Mouse (Mus musculus) neural tube, embryonic 14.5 days (tissue): ENCODE data around the gene Rin2. TPM values are rescaled to one million over a fixed set of nuclear protein-coding genes. Genes with fewer than 3 reads are reported as not detected.
A peak's percentile ranks its signal among the peaks of the same experiment; 100 is the strongest.
"Not testable (repeated sequence)": the region's sequence is repeated elsewhere in the genome, so short reads cannot be mapped to it uniquely, and the experiment has no call there.

ENCODE experiments used
- ATAC-seq: fragments of 200-750 bp; cut with Nextera tagmentation; 2 replicates; pipeline ENCODE4 v1.8.0; 2017; ENCODE audit warnings: low read depth, mild to moderate bottlenecking, moderate TSS enrichment, moderate library complexity
- H3K27ac ChIP-seq: fragments of 300-500 bp; sonication (generic); 2 replicates; pipeline ENCODE4 v1.5.1; 2014; ENCODE audit warnings: low read depth, mild to moderate bottlenecking, control low read depth, low read length, moderate library complexity, mixed read lengths
- H3K27me3 ChIP-seq: fragments of 300-500 bp; sonication (generic); 2 replicates; pipeline ENCODE4 v1.6.1; 2014; ENCODE audit warnings: low read length; ENCODE audit not compliant: control insufficient read depth, insufficient read depth
- H3K36me3 ChIP-seq: fragments of 300-500 bp; sonication (generic); 2 replicates; pipeline ENCODE4 v1.6.1; 2014; ENCODE audit warnings: low read length, mixed read lengths; ENCODE audit not compliant: control insufficient read depth, insufficient read depth
- H3K4me1 ChIP-seq: fragments of 300-500 bp; sonication (generic); 2 replicates; pipeline ENCODE4 v1.6.1; 2014; ENCODE audit warnings: low read length; ENCODE audit not compliant: control insufficient read depth, insufficient read depth
- H3K4me2 ChIP-seq: fragments of 300-500 bp; sonication (generic); 2 replicates; pipeline ENCODE4 v1.6.1; 2014; ENCODE audit warnings: mild to moderate bottlenecking, low read depth, low read length, control low read depth
- H3K4me3 ChIP-seq: fragments of 300-500 bp; sonication (generic); 2 replicates; pipeline ENCODE4 v1.5.1; 2014; ENCODE audit warnings: low read depth, low read length, control low read depth, mixed read lengths
- H3K9ac ChIP-seq: fragments of 300-500 bp; sonication (generic); replicated peaks from 2 replicates; pipeline ENCODE4 v1.6.1; 2014; ENCODE audit warnings: low read depth, mild to moderate bottlenecking, control low read depth, low read length, mixed read lengths
- H3K9me3 ChIP-seq: fragments of 300-500 bp; sonication (generic); 2 replicates; pipeline ENCODE4 v1.6.1; 2016; ENCODE audit warnings: low read length; ENCODE audit not compliant: control insufficient read depth
- WGBS: fragments of 180-500 bp; shearing (Covaris S2); extraction: QIAGEN DNeasy Blood & Tissue Kit; methylation state at CpG from one replicate; pipeline ENCODE4 v1.1.7; 2014; 5-methylcytosine and 5-hydroxymethylcytosine counted together
- polyA plus RNA-seq: library from polyadenylated mRNA; unstranded; fragments of >200 nt; fragmentation: Nextera tagmentation; extraction: Ambion mirVana; gene quantifications from 2 replicates; pipeline ENCODE4 v1.2.1, GENCODE M21; 2014

Rin2 gene
- polyA plus RNA-seq, 1 experiment from 2014 or later = 11.4 TPM

DNA sequence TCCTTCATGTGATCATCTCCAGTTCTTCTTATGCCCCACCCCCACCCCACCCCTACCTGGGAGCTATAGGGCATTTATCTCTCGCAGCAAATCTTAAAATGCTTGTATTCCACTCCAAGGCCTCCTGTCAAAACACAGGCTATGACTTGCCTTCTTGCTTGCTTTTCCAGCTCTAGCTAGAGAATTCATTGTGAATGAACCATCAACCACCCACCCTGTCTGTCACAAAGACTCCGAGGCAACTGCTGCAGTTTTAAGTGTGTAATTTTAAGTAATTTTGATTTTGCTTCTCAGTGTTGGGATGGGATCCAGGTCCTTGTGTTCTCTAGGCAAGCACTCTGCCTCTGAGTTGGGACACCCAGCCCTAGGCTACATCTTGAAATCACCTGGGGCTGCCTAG, 215.6 kb downstream of the Rin2 start:
- Histone ChIP-seq H3K9ac (no peak overlapping the region), H3K9me3 (no peaks in the 10 kb centered on the region), H3K4me2 (no peak overlapping the region), H3K27me3 (no peaks in the 10 kb centered on the region), H3K27ac (no peak overlapping the region), H3K4me3 (no peak overlapping the region), H3K4me1 (no peaks in the 10 kb centered on the region), H3K36me3 (peaks cover 4% of the 10 kb centered on the region)
- no peak for ATAC-seq
- WGBS = 89% methylated on average over 2 of the region's 2 CpGs

DNA sequence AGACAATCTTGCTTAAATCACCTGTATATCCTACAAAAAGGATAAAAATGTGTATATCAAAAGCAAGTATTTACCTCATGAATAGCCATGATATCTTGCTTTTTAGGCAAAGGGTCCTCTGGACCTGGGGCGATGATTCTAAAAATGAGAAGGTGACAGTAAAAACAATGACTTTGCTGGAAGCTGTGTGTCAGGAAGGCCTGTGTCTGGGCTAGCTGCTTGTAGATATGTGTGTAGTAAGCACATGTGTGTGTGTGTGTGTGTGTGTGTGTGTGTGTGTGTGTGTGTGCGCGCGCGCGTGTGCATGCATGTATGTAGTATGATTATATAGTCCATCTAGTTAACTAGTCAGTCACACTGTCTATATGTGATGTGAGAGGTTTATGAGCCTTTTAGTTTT, 218.7 kb downstream of the Rin2 start:
- Histone ChIP-seq H3K4me3 (no peak overlapping the region), H3K9ac (no peak overlapping the region), H3K36me3 (no peaks in the 10 kb centered on the region), H3K27ac (no peak overlapping the region), H3K27me3 (no peaks in the 10 kb centered on the region), H3K4me1 (no peaks in the 10 kb centered on the region), H3K4me2 (no peak overlapping the region), H3K9me3 (no peaks in the 10 kb centered on the region)
- ATAC-seq = no peak
- WGBS = over 99% methylated on average over 6 of the region's 6 CpGs

DNA sequence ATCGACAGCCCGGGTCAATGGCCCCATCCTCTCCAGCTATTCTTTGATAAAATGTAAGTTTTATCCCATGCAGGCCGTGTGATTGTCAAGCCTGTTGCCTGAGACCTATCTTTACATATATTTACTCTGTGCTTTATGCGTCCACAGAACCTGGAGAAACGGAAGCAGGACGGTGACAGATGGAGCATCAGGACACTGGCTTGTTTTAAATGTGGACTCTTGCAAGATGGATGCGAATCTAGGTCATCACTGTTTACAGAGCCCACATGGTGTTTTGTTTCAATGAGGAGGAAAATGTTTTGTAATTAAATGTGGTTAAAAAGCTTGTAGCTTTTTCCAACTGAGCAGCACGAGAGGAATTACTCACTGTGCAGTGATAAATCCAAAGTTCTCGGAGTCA, 223.1 kb downstream of the Rin2 start:
- H3K9me3 ChIP-seq = no peaks in the 10 kb centered on the region
- ATAC-seq = no peak
- no peaks in the 10 kb centered on the region for H3K4me1 ChIP-seq
- no peaks in the 10 kb centered on the region for H3K36me3 ChIP-seq
- 69% methylated on average over 9 of the region's 9 CpGs for WGBS
- no peaks in the 10 kb centered on the region for H3K27me3 ChIP-seq
- no peak overlapping the region for H3K4me3 ChIP-seq
- no peak overlapping the region for H3K9ac ChIP-seq
- H3K27ac ChIP-seq = no peak overlapping the region
- H3K4me2 ChIP-seq = no peak overlapping the region

DNA sequence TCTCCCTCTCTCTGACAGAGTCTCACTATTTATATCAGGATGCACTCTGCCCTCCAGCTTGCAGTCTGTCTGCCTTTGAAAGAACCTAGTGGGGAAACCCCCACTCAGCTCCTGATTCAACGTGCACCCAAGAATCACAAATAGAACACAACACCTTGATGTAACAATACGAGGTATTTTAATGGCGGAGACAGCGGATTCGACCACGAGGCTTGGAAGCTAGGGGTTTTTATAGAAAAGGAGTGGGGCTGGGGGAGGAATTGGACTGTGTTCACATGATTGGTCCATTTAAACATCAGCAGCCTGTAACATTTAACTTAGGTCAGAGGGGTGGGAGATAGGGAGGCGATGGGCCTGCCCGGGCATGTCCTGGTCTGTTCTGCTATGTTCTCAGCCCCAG, 225.3 kb downstream of the Rin2 start:
- not testable (repeated sequence) for H3K27me3 ChIP-seq, H3K9me3 ChIP-seq, H3K4me3 ChIP-seq, H3K4me2 ChIP-seq, H3K9ac ChIP-seq, H3K27ac ChIP-seq, H3K36me3 ChIP-seq, ATAC-seq
- WGBS = 76% methylated on average over 6 of the region's 8 CpGs
- peaks cover 10% of the 10 kb centered on the region for H3K4me1 ChIP-seq

DNA sequence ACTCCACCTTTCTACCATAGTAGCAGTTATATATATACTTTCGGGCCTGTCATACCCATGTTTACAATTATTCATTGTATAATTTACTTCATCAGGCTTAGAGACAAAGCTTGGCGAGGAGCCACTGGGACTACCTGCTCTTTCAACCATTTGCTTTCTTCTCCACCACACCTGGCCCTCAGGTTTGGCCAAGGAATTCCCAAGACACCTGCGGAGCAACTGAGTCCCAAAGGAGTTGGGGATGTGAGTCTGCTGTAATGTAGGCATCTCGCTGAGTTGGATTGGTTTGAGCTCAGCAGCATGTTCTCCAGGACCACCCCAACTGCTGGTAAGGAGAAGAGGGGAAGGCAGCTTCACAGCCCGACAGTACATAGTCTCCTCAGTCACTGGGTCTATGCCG, 226.8 kb downstream of the Rin2 start, which contains the start of gene Naa20:
Gene Naa20 (plus strand): TSS at position 239 of the 400 bp plus-strand sequence.
- no peak within 1 kb of the TSS for H3K9ac ChIP-seq
- no peak for ATAC-seq

DNA sequence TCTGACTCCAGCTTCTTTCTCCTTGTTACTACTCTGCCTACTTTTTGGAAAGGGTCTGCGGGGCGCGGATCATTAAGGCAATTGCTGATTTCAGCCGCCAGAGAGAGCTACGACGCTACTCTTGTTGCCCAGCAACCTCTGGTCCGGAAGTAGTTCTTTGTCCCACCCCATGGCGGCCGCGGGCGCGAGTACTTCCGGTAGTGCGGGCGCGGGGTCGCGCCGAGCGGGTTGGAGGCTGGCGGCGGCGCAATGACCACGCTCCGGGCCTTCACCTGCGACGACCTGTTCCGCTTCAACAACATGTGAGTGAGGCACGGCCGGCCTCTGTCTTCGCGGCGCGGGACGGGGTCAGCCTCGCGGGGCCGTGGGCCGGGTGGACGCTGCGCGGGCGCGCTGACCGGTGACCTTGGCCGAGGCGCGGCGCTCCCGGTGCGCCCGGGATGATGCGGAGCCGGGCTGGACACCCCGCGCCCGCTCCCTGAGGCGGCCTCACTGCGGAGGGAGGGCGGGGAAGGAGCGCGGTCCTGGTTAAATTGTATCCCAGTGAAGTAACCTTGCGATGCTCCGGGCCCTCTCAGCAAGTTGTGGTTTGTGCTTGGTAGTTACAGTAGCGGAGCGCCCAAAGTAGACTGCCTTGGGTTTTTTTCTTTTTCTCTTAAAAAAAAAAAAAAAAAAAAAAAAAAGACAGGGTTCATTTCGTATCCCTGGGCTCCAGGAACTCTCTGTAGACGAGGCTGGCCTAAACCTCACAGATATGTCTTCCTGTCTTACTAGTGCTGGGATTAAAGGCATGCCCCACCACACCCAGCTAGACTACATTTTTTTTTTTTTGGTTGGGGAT, 228.3 kb downstream of the Rin2 start:
- Histone ChIP-seq H3K4me1 (peaks cover 10% of the 10 kb centered on the region), H3K9ac (peak overlapping the region; percentile 94), H3K36me3 (peaks cover 3% of the 10 kb centered on the region; the same call in 1 of the 2 replicates), H3K27me3 (no peaks in the 10 kb centered on the region), H3K9me3 (no peaks in the 10 kb centered on the region), H3K27ac (peak overlapping the region; percentile 78), H3K4me2 (peak overlapping the region; percentile 76), H3K4me3 (peak overlapping the region; percentile 99)
- WGBS = under 1% methylated on average over 68 of the region's 68 CpGs
- peak; percentile 97 for ATAC-seq

More for the DNA sequence above, 226.8 kb downstream of the Rin2 start, which contains the start of gene Naa20:
- peak within 1 kb of the TSS; percentile 99 for H3K4me3 ChIP-seq
- H3K4me1 ChIP-seq = peaks cover 10% of the 10 kb centered on the region
- no peaks in the 10 kb centered on the region for H3K27me3 ChIP-seq
- H3K9me3 ChIP-seq = no peaks in the 10 kb centered on the region
- H3K27ac ChIP-seq = no peak within 1 kb of the TSS
- H3K36me3 ChIP-seq = peaks cover 3% of the 10 kb centered on the region; the same call in 1 of the 2 replicates
- WGBS = 90% methylated on average over 6 of the region's 6 CpGs
- H3K4me2 ChIP-seq = peak within 1 kb of the TSS; percentile 46; the same call in 1 of the 2 replicates

DNA sequence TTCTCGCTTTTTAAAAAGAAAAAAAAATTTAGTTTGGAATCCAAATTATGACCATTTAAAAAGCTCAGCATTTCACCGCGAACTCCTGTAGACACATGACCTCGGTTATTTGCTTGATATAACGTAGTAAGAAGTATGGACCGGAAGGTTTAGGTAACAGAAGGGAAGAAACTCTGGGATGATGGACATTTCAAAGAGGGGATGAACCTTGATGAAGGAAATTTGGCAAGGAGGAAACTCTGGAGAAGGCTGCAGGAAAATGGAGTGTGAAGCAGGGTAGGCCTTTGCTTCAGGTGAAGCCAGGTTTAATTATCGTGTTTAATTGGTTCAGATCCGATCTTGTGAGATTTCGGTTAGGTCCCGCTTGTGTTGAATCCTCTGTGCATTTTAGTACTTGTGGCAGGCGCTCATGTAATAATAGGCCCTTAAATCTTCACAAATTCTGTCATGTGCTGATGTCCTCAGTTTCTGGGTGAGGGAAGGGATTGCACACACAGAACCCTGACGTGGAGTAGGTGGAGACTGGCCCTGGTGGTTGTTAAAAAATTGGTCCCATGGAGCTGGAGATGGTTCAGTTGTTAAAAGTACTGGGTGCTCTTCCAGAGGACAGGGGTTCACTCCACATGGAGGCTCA, 229.1 kb downstream of the Rin2 start:
- Histone ChIP-seq H3K4me3 (peak overlapping the region; percentile 99), H3K4me1 (peaks cover 10% of the 10 kb centered on the region), H3K36me3 (peaks cover 5% of the 10 kb centered on the region; the same call in 1 of the 2 replicates), H3K27ac (no peak overlapping the region), H3K9ac (peak overlapping the region; percentile 94; the same call in 1 of the 2 replicates), H3K9me3 (no peaks in the 10 kb centered on the region), H3K27me3 (no peaks in the 10 kb centered on the region), H3K4me2 (peak overlapping the region; percentile 76)
- no peak for ATAC-seq
- 34% methylated on average over 12 of the region's 12 CpGs for whole genome bisulfite sequencing

DNA sequence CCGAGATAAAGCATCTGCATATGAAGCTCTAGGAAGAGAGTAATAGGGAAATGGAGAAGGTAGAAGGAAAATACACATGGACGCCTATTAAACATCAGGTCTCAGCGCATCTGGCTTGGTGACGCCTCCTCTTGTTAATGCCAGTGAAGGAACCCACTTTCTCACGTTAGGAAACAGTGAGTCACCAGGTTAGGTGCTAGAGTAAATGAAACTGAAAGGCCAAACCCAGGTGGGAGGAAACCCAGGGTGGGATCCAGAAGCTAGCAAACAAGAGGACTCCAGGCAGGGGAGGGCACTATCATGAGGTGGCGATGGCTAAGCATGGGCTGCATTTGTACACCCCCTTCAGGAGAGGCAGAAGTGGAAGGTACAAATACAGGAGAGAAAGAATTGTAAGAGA, 230.1 kb downstream of the Rin2 start:
- Histone ChIP-seq H3K9me3 (no peaks in the 10 kb centered on the region), H3K27me3 (no peaks in the 10 kb centered on the region), H3K27ac (no peak overlapping the region), H3K4me1 (peaks cover 10% of the 10 kb centered on the region), H3K36me3 (peaks cover 9% of the 10 kb centered on the region; the same call in 1 of the 2 replicates), H3K4me2 (no peak overlapping the region), H3K4me3 (no peak overlapping the region), H3K9ac (no peak overlapping the region)
- WGBS = 89% methylated on average over 6 of the region's 6 CpGs
- ATAC-seq = no peak

DNA sequence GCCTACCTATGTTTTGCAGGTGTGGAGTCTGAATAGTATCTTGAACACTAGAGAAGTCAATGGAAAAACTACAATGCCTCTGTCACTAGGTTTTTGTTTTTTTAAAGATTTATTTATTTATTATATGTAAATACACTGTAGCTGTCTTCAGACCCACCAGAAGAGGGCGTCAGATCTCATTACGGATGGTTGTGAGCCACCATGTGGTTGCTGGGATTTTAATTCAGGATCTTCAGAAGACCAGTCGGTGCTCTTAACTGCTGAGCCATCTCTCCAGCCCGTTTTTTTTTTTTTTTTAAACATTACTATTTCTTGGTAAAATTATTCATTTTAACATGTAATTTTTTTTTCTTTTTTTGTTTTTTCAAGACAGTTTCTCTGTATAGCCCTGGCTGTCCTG, 230.9 kb downstream of the Rin2 start:
- not testable (repeated sequence) for H3K9ac ChIP-seq, H3K27ac ChIP-seq, H3K4me3 ChIP-seq, H3K9me3 ChIP-seq, H3K4me2 ChIP-seq, H3K27me3 ChIP-seq, ATAC-seq
- 53% methylated on average over 4 of the region's 4 CpGs for WGBS
- Histone ChIP-seq H3K4me1 (peaks cover 10% of the 10 kb centered on the region), H3K36me3 (peaks cover 13% of the 10 kb centered on the region)
